Mouse (Mus musculus) c-Kit-negative CD71-positive TER-119-positive erythroid progenitor cells, embryonic 14.5 days (primary cell): ENCODE data around the gene 4930451I11Rik.

ENCODE experiments used
- DNase-seq: peaks from one replicate; pipeline ENCODE4 v3.0.0-alpha.2; 2013; ENCODE audit warnings: low read depth, low spot score

The 4930451I11Rik gene

DNA sequence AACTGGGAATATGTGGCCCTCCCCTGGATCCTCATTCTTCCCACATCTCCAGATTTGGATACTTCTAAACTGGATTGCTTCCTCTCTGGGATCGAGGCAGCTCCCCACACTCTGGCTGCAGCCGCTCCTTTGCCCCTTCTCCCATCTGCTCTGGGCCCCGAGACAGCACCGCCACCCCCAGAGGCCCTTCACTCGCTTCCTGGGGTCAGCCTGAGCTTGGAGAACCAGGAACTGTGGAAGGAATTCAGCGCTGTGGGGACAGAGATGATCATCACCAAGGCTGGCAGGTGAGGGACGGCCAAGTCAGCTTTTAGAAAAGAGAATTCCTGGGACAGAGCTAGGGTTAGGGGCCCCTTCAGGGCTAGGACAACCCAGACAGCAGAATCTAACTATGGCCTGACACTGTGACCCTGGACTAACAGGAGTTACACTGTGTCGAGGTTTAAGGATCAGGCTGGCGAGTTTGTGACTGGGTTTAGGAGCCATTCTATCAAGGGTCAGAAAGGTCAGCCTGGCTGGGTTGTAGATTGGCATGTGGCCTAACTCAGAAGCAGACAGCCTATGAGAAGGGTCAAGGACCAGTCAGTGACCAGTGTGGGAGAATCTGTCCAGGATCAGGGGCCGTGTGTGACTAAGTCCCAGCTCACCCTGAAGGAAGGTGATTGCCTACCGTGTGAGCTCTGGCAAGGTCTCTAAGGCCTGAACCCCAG, 49.6 kb downstream of the 4930451I11Rik start:
- no peak for DNase-seq

- no peak for DNase-seq
Measured at GRCm38 (mm10) chr7:126780971-126781635, 50.3 kb downstream of the 4930451I11Rik start, which contains the start of gene Tbx6. Gene Tbx6, plus strand, starts transcription at chr7:126781483.
